Mouse (Mus musculus): ENCODE measurements at regions not wholly inside any gene's neighbourhood (a gene's known extent, or its start where the extent isn't known, plus 50 kb on each side); places are given as distances from the start of the nearest gene placed in this dataset.

GRCm38 (mm10) chr9:79346371-79347096, 372.1 kb downstream of the Col12a1 start:
- H3K4me3 ChIP-seq (ENCODE audit: low read depth, low read length): no peak overlapping the region
- no peaks in the 10 kb centered on the region for H3K27me3 ChIP-seq (ENCODE audit: control insufficient read depth, insufficient read depth, low read depth, low read length)
- no peaks in the 10 kb centered on the region for H3K9me3 ChIP-seq (replicated peaks; ENCODE audit: control insufficient read depth, low read length)
- no peak overlapping the region for H3K9ac ChIP-seq (ENCODE audit: low read depth, low read length)
- no peak; the same call in 1 of the 2 replicates for ATAC-seq (ENCODE audit: low read depth)
- WGBS (ENCODE audit: insufficient replicate concordance): 69% methylated on average over 15 of the region's 15 CpGs
- no peak overlapping the region for H3K4me2 ChIP-seq (ENCODE audit: low read depth, low read length)
- no peak overlapping the region for H3K27ac ChIP-seq (ENCODE audit: low read length)
- no peaks in the 10 kb centered on the region for H3K4me1 ChIP-seq (ENCODE audit: control insufficient read depth, low read depth, low read length)
- no peaks in the 10 kb centered on the region for H3K36me3 ChIP-seq (ENCODE audit: control insufficient read depth, insufficient read depth)

- no peaks in the 10 kb centered on the region for H3K27me3 ChIP-seq (ENCODE audit: control insufficient read depth, insufficient read depth, low read depth, low read length)
- ATAC-seq (ENCODE audit: low read depth): no peak
- H3K9me3 ChIP-seq (replicated peaks; ENCODE audit: control insufficient read depth, low read length): no peaks in the 10 kb centered on the region
- H3K4me1 ChIP-seq (ENCODE audit: control insufficient read depth, low read depth, low read length): no peaks in the 10 kb centered on the region
- no peak overlapping the region for H3K4me3 ChIP-seq (ENCODE audit: low read depth, low read length)
- H3K9ac ChIP-seq (ENCODE audit: low read depth, low read length): no peak overlapping the region
- no peak overlapping the region for H3K4me2 ChIP-seq (ENCODE audit: low read depth, low read length)
- H3K27ac ChIP-seq (ENCODE audit: low read length): no peak overlapping the region
- no peaks in the 10 kb centered on the region for H3K36me3 ChIP-seq (ENCODE audit: control insufficient read depth, insufficient read depth)
- WGBS (ENCODE audit: insufficient replicate concordance): 78% methylated on average over 2 of the region's 2 CpGs
Measured at GRCm38 (mm10) chr9:79392020-79392419, 326.6 kb downstream of the Col12a1 start.

GRCm38 (mm10) chr9:79414989-79415388, 303.6 kb downstream of the Col12a1 start:
- Histone ChIP-seq H3K4me3 (ENCODE audit: low read depth, low read length) (no peak overlapping the region), H3K9ac (ENCODE audit: low read depth, low read length) (no peak overlapping the region), H3K36me3 (ENCODE audit: control insufficient read depth, insufficient read depth) (no peaks in the 10 kb centered on the region), H3K4me2 (ENCODE audit: low read depth, low read length) (no peak overlapping the region), H3K27ac (ENCODE audit: low read length) (no peak overlapping the region), H3K4me1 (ENCODE audit: control insufficient read depth, low read depth, low read length) (no peaks in the 10 kb centered on the region), H3K9me3 (replicated peaks; ENCODE audit: control insufficient read depth, low read length) (no peaks in the 10 kb centered on the region), H3K27me3 (ENCODE audit: control insufficient read depth, insufficient read depth, low read depth, low read length) (no peaks in the 10 kb centered on the region)
- no peak for ATAC-seq (ENCODE audit: low read depth)

- no peak for ATAC-seq (ENCODE audit: low read depth)
- no peak overlapping the region for H3K27ac ChIP-seq (ENCODE audit: low read length)
- H3K4me2 ChIP-seq (ENCODE audit: low read depth, low read length): no peak overlapping the region
- H3K4me1 ChIP-seq (ENCODE audit: control insufficient read depth, low read depth, low read length): no peaks in the 10 kb centered on the region
- H3K27me3 ChIP-seq (ENCODE audit: control insufficient read depth, insufficient read depth, low read depth, low read length): no peaks in the 10 kb centered on the region
- no peaks in the 10 kb centered on the region for H3K36me3 ChIP-seq (ENCODE audit: control insufficient read depth, insufficient read depth)
- H3K9me3 ChIP-seq (replicated peaks; ENCODE audit: control insufficient read depth, low read length): no peaks in the 10 kb centered on the region
- H3K9ac ChIP-seq (ENCODE audit: low read depth, low read length): no peak overlapping the region
- WGBS (ENCODE audit: insufficient replicate concordance): 67% methylated on average over 1 of the region's 1 CpGs
- H3K4me3 ChIP-seq (ENCODE audit: low read depth, low read length): no peak overlapping the region
Measured at GRCm38 (mm10) chr9:79430417-79430816, 288.2 kb downstream of the Col12a1 start.

- H3K4me2 ChIP-seq (ENCODE audit: low read depth, low read length): no peak overlapping the region
- no peaks in the 10 kb centered on the region for H3K36me3 ChIP-seq (ENCODE audit: control insufficient read depth, insufficient read depth)
- no peak overlapping the region for H3K27ac ChIP-seq (ENCODE audit: low read length)
- no peaks in the 10 kb centered on the region for H3K4me1 ChIP-seq (ENCODE audit: control insufficient read depth, low read depth, low read length)
- H3K9me3 ChIP-seq (replicated peaks; ENCODE audit: control insufficient read depth, low read length): no peaks in the 10 kb centered on the region
- no peak overlapping the region for H3K4me3 ChIP-seq (ENCODE audit: low read depth, low read length)
- 78% methylated on average over 3 of the region's 3 CpGs for WGBS (ENCODE audit: insufficient replicate concordance)
- no peak for ATAC-seq (ENCODE audit: low read depth)
- no peak overlapping the region for H3K9ac ChIP-seq (ENCODE audit: low read depth, low read length)
- H3K27me3 ChIP-seq (ENCODE audit: control insufficient read depth, insufficient read depth, low read depth, low read length): no peaks in the 10 kb centered on the region
Measured at GRCm38 (mm10) chr9:79437636-79438035, 281.0 kb downstream of the Col12a1 start.

GRCm38 (mm10) chr9:79439233-79439960, 279.2 kb downstream of the Col12a1 start:
- no peak for ATAC-seq (ENCODE audit: low read depth)
- Histone ChIP-seq H3K4me1 (ENCODE audit: control insufficient read depth, low read depth, low read length) (no peaks in the 10 kb centered on the region), H3K4me3 (ENCODE audit: low read depth, low read length) (no peak overlapping the region), H3K27ac (ENCODE audit: low read length) (no peak overlapping the region), H3K9me3 (replicated peaks; ENCODE audit: control insufficient read depth, low read length) (no peaks in the 10 kb centered on the region), H3K36me3 (ENCODE audit: control insufficient read depth, insufficient read depth) (no peaks in the 10 kb centered on the region), H3K9ac (ENCODE audit: low read depth, low read length) (no peak overlapping the region), H3K27me3 (ENCODE audit: control insufficient read depth, insufficient read depth, low read depth, low read length) (no peaks in the 10 kb centered on the region), H3K4me2 (ENCODE audit: low read depth, low read length) (no peak overlapping the region)
- 47% methylated on average over 11 of the region's 11 CpGs for WGBS (ENCODE audit: insufficient replicate concordance)

- H3K27ac ChIP-seq (ENCODE audit: low read length): no peak overlapping the region
- ATAC-seq (ENCODE audit: low read depth): no peak
- H3K27me3 ChIP-seq (ENCODE audit: control insufficient read depth, insufficient read depth, low read depth, low read length): no peaks in the 10 kb centered on the region
- no peak overlapping the region for H3K4me3 ChIP-seq (ENCODE audit: low read depth, low read length)
- no peak overlapping the region for H3K4me2 ChIP-seq (ENCODE audit: low read depth, low read length)
- H3K9ac ChIP-seq (ENCODE audit: low read depth, low read length): no peak overlapping the region
- 48% methylated on average over 3 of the region's 3 CpGs for WGBS (ENCODE audit: insufficient replicate concordance)
- no peaks in the 10 kb centered on the region for H3K36me3 ChIP-seq (ENCODE audit: control insufficient read depth, insufficient read depth)
- H3K9me3 ChIP-seq (replicated peaks; ENCODE audit: control insufficient read depth, low read length): no peaks in the 10 kb centered on the region
- H3K4me1 ChIP-seq (ENCODE audit: control insufficient read depth, low read depth, low read length): no peaks in the 10 kb centered on the region
Measured at GRCm38 (mm10) chr9:79455226-79455625, 263.4 kb downstream of the Col12a1 start.

GRCm38 (mm10) chr9:79479118-79479517, 239.5 kb downstream of the Col12a1 start:
- Histone ChIP-seq H3K9ac (ENCODE audit: low read depth, low read length) (no peak overlapping the region), H3K36me3 (ENCODE audit: control insufficient read depth, insufficient read depth) (no peaks in the 10 kb centered on the region), H3K27me3 (ENCODE audit: control insufficient read depth, insufficient read depth, low read depth, low read length) (no peaks in the 10 kb centered on the region), H3K9me3 (replicated peaks; ENCODE audit: control insufficient read depth, low read length) (no peaks in the 10 kb centered on the region), H3K4me2 (ENCODE audit: low read depth, low read length) (no peak overlapping the region), H3K4me3 (ENCODE audit: low read depth, low read length) (no peak overlapping the region), H3K4me1 (ENCODE audit: control insufficient read depth, low read depth, low read length) (no peaks in the 10 kb centered on the region), H3K27ac (ENCODE audit: low read length) (no peak overlapping the region)
- no peak for ATAC-seq (ENCODE audit: low read depth)
- 15% methylated on average over 1 of the region's 1 CpGs for WGBS (ENCODE audit: insufficient replicate concordance)

GRCm38 (mm10) chr9:79500253-79500652, 218.4 kb downstream of the Col12a1 start:
- Histone ChIP-seq H3K27ac (ENCODE audit: low read length) (no peak overlapping the region), H3K9ac (ENCODE audit: low read depth, low read length) (no peak overlapping the region), H3K4me2 (ENCODE audit: low read depth, low read length) (no peak overlapping the region), H3K27me3 (ENCODE audit: control insufficient read depth, insufficient read depth, low read depth, low read length) (no peaks in the 10 kb centered on the region), H3K9me3 (replicated peaks; ENCODE audit: control insufficient read depth, low read length) (no peaks in the 10 kb centered on the region), H3K4me3 (ENCODE audit: low read depth, low read length) (no peak overlapping the region), H3K4me1 (ENCODE audit: control insufficient read depth, low read depth, low read length) (no peaks in the 10 kb centered on the region), H3K36me3 (ENCODE audit: control insufficient read depth, insufficient read depth) (no peaks in the 10 kb centered on the region)
- WGBS (ENCODE audit: insufficient replicate concordance): 39% methylated on average over 2 of the region's 2 CpGs
- no peak for ATAC-seq (ENCODE audit: low read depth)

Measured in liver, embryonic 16.5 days (tissue).